Mouse (Mus musculus) ES-Bruce4 (cell line): ENCODE results near the gene Oas2. TPM values are rescaled to one million over a fixed set of nuclear protein-coding genes. Genes with fewer than 3 reads are reported as not detected.

Source experiments
- H3K27ac ChIP-seq: 2 replicates; pipeline ENCODE4 v1.5.1; 2012; ENCODE audit warnings: low read length, inconsistent platforms; ENCODE audit not compliant: insufficient read depth
- H3K27me3 ChIP-seq: 2 replicates; pipeline ENCODE4 v1.6.1; 2012; ENCODE audit warnings: mild to moderate bottlenecking, low read length, inconsistent platforms; ENCODE audit not compliant: control insufficient read depth, poor library complexity, insufficient read depth, severe bottlenecking
- H3K36me3 ChIP-seq: 2 replicates; pipeline ENCODE4 v1.6.1; 2012; ENCODE audit warnings: inconsistent platforms, mild to moderate bottlenecking, low read length, moderate library complexity; ENCODE audit not compliant: control insufficient read depth, poor library complexity, insufficient read depth, severe bottlenecking
- H3K4me1 ChIP-seq: one replicate; pipeline ENCODE4 v1.8.1; 2011; ENCODE audit warnings: low read length; ENCODE audit not compliant: control insufficient read depth, insufficient read depth
- H3K4me3 ChIP-seq: 2 replicates; pipeline ENCODE4 v1.5.1; 2011; ENCODE audit warnings: low read depth, mild to moderate bottlenecking, low read length
- H3K9ac ChIP-seq: 2 replicates; pipeline ENCODE4 v1.6.1; 2012; ENCODE audit warnings: low read depth, mild to moderate bottlenecking, inconsistent platforms; ENCODE audit not compliant: poor library complexity, severe bottlenecking
- H3K9me3 ChIP-seq: replicated peaks from 2 replicates; pipeline ENCODE4 v1.6.1; 2012; ENCODE audit warnings: mild to moderate bottlenecking, low read length, inconsistent platforms; ENCODE audit not compliant: control insufficient read depth, poor library complexity, insufficient read depth, severe bottlenecking
- CTCF ChIP-seq: IDR thresholded peaks from one replicate; pipeline ENCODE4 v1.8.1; 2011; ENCODE audit warnings: low read depth, low read length
- EP300 ChIP-seq: IDR thresholded peaks from 2 replicates; pipeline ENCODE4 v1.6.1; 2011; ENCODE audit warnings: low read depth, low read length; ENCODE audit not compliant: insufficient read depth
- POLR2A ChIP-seq: IDR thresholded peaks from one replicate; pipeline ENCODE4 v1.8.1; 2011; ENCODE audit warnings: low read length; ENCODE audit not compliant: insufficient read depth
- polyA plus RNA-seq: library from polyadenylated mRNA; stranded (reverse); fragments of >200 nt; gene quantifications from 2 replicates; pipeline ENCODE4 v1.2.4, GENCODE M21; 2011; ENCODE audit warnings: low read depth; ENCODE audit not compliant: missing spikeins, insufficient read depth, insufficient read length

Gene Oas2
- polyA plus RNA-seq, 1 experiment, result 0.76 TPM

DNA sequence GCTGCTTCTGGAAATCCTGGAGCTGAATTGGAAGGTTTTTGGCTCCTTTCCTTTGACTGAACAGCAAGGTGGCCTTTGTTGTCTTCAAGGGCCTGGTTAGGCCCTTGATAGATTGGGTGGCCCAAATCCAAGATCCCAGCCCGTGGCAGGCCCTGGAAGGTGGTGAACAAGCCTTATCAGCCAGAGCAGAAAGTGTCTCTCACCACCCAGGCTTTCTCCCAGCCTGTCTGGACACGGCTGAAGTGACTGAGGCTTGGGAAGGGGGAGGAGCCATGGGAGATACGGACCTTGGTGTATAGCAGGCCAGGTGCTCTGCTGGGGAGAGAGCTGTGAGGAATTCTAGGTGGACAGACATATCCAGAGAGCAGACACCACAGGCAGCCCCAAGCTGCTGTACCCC, 19.7 kb upstream of the Oas2 start:
- no peak for TF ChIP-seq POLR2A
- TF ChIP-seq CTCF, result no peak
- TF ChIP-seq EP300, result no peak
- no peaks in the 10 kb centered on the region for H3K4me1 ChIP-seq
- H3K4me3 ChIP-seq, result no peak overlapping the region
- H3K9ac ChIP-seq, result no peak overlapping the region
- H3K36me3 ChIP-seq, result no peaks in the 10 kb centered on the region
- no peaks in the 10 kb centered on the region for H3K9me3 ChIP-seq
- no peak overlapping the region for H3K27ac ChIP-seq
- no peaks in the 10 kb centered on the region for H3K27me3 ChIP-seq

DNA sequence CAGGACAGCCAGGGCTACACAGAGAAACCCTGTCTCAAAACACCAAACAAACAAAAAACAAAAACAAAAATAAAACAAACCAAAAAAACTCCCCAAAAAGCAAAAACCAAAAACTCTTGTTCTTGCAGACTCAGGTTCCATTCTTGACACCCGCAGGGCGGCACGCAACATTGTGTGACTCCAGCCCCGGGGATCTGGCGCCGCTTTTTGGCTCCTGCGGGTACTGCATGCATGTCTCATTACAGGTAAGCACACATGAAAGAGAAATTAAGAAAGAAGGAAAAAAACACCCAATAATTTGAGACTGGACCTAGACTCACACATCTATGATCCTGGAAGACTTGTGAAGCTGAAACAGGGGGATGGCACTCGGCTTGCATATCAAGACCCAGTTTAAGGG, 15.4 kb upstream of the Oas2 start:
- H3K9ac ChIP-seq, result no peak overlapping the region
- no peaks in the 10 kb centered on the region for H3K27me3 ChIP-seq
- TF ChIP-seq CTCF (peak; percentile 59), POLR2A (no peak), EP300 (no peak)
- H3K27ac ChIP-seq, result no peak overlapping the region
- H3K4me3 ChIP-seq, result no peak overlapping the region
- no peaks in the 10 kb centered on the region for H3K36me3 ChIP-seq
- H3K9me3 ChIP-seq, result no peaks in the 10 kb centered on the region
- no peaks in the 10 kb centered on the region for H3K4me1 ChIP-seq

DNA sequence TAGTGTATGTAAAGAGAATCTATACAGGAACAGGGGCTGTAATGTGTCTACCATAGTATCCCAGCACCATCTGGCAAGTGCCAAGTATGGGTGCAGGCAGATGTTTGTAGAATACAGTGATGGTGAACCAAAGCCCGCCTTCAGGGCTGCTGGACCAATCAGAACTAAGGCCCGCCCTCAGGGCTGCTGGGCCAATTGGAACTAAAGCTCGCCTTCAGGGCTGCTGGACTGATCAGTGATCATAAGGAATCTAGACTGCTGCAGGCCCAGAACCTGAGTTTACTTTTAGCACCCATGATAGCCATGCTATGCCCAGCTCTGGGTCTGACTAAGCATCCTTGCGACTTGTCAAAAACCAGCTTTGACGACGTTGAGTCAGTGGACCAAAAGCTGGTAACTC, 12.2 kb upstream of the Oas2 start:
- H3K27me3 ChIP-seq, result no peaks in the 10 kb centered on the region
- H3K4me3 ChIP-seq, result peak overlapping the region; percentile 56
- no peak overlapping the region for H3K27ac ChIP-seq
- no peaks in the 10 kb centered on the region for H3K9me3 ChIP-seq
- H3K36me3 ChIP-seq, result no peaks in the 10 kb centered on the region
- H3K4me1 ChIP-seq, result no peaks in the 10 kb centered on the region
- no peak overlapping the region for H3K9ac ChIP-seq
- TF ChIP-seq CTCF, result no peak
- TF ChIP-seq POLR2A, result no peak
- no peak for TF ChIP-seq EP300

DNA sequence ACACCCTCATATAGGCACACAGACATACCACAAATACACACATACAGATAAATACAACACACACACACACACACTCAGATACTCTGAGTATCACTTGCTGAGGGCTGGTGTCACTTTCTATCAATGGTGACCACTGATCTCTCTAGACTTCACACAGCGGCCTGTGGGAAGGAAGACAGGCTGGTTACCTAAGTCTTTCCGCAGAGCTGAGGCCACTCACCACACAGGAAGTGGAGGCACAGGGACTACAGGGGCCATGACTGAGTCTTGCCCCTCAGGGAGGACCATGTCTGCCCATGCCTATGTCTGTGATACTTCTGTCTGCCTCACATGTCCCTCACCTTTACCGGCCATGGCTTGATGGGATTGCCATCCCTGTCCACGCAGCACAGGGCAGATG, 4.6 kb upstream of the Oas2 start:
- H3K4me1 ChIP-seq, result no peaks in the 10 kb centered on the region
- H3K4me3 ChIP-seq, result no peak overlapping the region
- no peaks in the 10 kb centered on the region for H3K9me3 ChIP-seq
- H3K36me3 ChIP-seq, result no peaks in the 10 kb centered on the region
- TF ChIP-seq CTCF (no peak), POLR2A (no peak), EP300 (no peak)
- no peak overlapping the region for H3K27ac ChIP-seq
- no peaks in the 10 kb centered on the region for H3K27me3 ChIP-seq
- H3K9ac ChIP-seq, result no peak overlapping the region

DNA sequence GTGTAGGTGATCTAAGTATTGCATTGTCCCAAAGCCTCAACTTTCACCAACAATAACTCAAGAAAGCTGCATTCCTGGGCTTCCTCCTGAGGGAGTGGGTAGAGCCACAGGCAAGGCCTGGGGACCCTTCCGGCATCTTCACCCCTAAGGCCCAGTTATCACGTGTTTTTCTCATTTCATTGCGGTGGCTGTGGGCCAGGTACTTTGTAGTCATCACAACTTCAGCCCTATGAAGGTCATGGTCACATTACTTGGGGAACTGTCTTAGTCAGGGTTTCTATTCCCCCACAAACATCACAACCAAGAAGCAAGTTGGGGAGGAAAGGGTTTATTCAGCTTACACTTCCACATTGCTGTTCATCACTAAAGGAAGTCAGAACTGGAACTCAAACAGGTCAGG, 3.1 kb upstream of the Oas2 start:
- Histone ChIP-seq H3K9me3 (no peaks in the 10 kb centered on the region), H3K27ac (no peak overlapping the region), H3K4me3 (no peak overlapping the region), H3K36me3 (no peaks in the 10 kb centered on the region), H3K9ac (no peak overlapping the region), H3K27me3 (no peaks in the 10 kb centered on the region), H3K4me1 (no peaks in the 10 kb centered on the region)
- TF ChIP-seq CTCF, result no peak
- TF ChIP-seq EP300, result no peak
- no peak for TF ChIP-seq POLR2A

DNA sequence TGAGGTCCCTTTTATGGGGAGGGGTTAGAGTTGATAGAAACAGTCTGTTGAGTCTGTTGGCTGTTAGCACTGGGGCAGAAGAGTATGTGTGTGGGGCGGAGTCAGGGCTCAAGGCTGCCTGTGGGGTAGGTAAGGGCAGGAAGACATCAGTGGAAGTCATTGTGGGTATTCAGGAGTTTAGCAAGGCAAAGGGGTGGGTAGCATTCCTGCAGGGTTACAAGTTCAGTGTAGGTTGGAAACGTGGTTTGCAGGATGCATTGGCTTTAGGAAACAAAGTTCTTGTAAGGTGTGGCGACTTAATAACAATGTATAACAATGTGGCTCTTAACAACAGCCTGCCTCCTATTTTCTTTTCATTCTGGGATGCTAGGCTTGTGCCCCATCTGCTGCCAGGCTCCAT, 1.6 kb upstream of the Oas2 start:
- no peak overlapping the region for H3K4me3 ChIP-seq
- H3K4me1 ChIP-seq, result no peaks in the 10 kb centered on the region
- no peaks in the 10 kb centered on the region for H3K9me3 ChIP-seq
- no peaks in the 10 kb centered on the region for H3K36me3 ChIP-seq
- TF ChIP-seq CTCF (no peak), POLR2A (no peak), EP300 (no peak)
- no peak overlapping the region for H3K27ac ChIP-seq
- H3K27me3 ChIP-seq, result no peaks in the 10 kb centered on the region
- H3K9ac ChIP-seq, result no peak overlapping the region
